Mouse (Mus musculus): ENCODE data around the gene Nos2.

GRCm38 (mm10) chr11:78920411-78920939 is at the start of gene Nos2:
- no peak for TF ChIP-seq POLR2A (IDR thresholded peaks at IDR 0.05; ENCODE audit: control insufficient read depth, extremely low read depth, insufficient read depth, low read length, poor library complexity)
- TF ChIP-seq CTCF (IDR thresholded peaks at IDR 0.05; ENCODE audit: borderline replicate concordance, control insufficient read depth, extremely low read depth, insufficient read depth, low read length, poor library complexity), result no peak
